Mouse (Mus musculus): ENCODE measurements around the gene Gbf1.

Gbf1 gene

GRCm38 (mm10) chr19:46315752-46316610, 163.7 kb downstream of the Gbf1 start:
- in situ Hi-C loops (cut with MboI) = no loop called here

GRCm38 (mm10) chr19:46316846-46317545, 164.7 kb downstream of the Gbf1 start:
- in situ Hi-C loops (cut with MboI) = no loop called here

GRCm38 (mm10) chr19:46317546-46317885, 165.2 kb downstream of the Gbf1 start:
- in situ Hi-C loops (cut with MboI) = no loop called here

DNA sequence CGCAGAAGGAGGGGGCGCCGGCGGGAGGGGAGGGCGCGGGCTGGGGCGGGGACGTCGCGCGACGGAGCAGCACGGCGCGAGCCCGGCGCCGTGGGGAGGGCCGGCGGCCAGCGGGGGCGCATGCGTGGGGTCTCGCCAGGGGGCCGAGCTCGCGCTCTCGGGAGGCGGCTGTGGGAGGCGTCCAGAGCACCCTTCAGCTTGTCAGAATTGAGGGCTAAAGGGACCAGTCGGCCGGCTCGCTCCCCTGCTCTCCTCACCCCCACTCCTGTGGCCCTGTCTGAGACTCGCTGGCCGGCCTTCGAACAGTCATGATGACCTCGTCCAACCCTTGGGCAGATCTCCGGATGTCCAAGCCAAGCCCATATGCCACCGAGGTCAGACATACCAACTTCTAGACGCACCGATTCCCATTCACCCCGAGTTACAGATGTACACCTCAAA, 165.7 kb downstream of the Gbf1 start:
- in situ Hi-C loops (cut with MboI) = no loop called here

GRCm38 (mm10) chr19:46318586-46319378, 166.5 kb downstream of the Gbf1 start:
- in situ Hi-C loops (cut with MboI) = no loop called here

- in situ Hi-C loops (cut with MboI) = no loop called here
Observed at GRCm38 (mm10) chr19:46320076-46320785, 167.9 kb downstream of the Gbf1 start.

GRCm38 (mm10) chr19:46321101-46321943, 169.0 kb downstream of the Gbf1 start:
- in situ Hi-C loops (cut with MboI) = no loop called here

DNA sequence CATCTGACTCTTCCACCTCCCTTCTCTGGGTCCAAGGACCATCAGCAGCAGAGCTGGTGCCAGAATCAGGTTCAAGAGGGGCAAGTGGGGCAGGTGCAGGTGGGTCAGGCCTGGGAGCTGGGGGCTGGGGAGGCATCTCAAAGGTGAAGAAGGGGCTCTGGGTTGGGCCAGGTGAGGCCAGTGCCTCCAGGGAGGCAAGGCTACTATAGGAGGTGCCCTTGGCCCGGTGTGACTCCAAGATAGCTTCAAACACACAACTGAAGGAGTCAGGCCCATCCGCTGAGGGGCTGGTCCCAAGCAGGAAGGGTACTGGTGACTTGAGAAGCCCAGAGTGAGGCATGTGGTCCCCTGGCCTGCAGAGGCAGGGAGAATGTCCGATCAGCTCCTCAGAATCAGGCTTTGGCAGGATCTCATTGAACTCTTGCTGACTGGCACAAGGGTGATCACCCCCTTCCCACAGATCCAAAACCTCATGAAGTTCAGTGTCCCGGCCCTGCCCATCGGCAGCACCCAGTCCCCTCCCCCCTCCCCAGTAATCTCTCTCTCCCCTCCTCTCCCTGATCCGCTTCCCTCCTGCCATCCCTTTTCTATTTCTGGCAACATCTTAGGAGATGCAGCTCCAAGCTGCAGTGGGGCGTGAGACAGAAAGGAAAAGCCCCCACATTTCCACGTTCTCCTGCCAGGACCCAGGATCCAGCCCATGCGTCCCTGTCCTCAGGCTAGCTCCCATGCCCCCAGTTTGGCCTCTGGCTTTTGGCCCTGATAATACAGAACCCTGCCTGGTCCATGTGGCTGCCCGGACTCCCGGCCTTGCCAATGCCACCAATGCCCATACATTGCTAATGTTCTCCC, 170.1 kb downstream of the Gbf1 start:
- in situ Hi-C loops (cut with MboI) = no loop called here

DNA sequence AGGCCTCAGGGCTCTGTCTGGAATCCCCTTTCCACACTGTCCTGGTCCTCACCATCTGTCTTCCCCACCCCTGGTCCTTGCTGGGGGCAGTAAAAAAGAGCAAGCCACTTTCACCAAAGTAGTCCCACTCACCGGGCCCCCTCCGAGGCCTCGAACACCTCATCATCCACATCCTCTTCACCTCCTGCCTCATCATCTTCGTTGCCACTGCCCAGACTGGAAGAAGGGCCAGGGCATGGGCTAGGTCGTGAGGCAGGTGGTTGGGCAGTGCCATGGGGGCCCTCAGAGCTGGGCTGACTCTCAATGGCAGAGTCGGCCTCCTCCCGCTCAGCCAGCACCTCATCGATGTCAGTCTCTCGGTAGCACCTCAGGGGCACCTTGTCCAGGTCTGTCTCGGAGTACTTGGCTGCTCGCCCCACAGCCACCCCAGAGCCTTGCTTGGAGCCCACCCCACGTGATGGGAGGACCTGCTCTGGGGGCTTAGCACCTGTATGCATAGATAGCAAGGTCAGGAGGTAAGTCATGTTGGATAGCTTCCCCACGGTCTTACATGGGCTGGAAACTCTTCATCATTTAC, 170.8 kb downstream of the Gbf1 start:
- in situ Hi-C loops (cut with MboI) = no loop called here

DNA sequence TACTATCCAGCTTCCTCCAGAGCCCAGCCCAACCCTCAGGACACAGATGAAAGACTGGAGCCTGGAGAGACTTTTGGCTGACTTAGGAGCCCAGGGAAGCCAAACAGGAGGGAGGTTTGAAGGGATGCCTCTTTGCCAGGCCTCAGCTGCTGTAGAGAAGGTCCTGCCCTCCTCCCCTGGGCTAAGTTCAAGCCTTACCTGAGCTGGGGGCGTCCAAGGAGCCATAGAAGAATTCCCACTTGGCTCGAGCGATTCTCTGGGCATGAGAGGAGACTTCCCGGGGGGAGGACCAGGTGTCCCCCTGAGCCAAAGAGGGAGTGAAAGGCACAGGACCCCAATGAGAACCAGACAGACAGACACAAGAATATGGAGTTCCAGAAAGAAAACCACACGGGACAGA, 171.4 kb downstream of the Gbf1 start:
- in situ Hi-C loops (cut with MboI) = no loop called here

- in situ Hi-C loops (cut with MboI) = no loop called here
Observed at GRCm38 (mm10) chr19:46324366-46324765, 172.1 kb downstream of the Gbf1 start.

DNA sequence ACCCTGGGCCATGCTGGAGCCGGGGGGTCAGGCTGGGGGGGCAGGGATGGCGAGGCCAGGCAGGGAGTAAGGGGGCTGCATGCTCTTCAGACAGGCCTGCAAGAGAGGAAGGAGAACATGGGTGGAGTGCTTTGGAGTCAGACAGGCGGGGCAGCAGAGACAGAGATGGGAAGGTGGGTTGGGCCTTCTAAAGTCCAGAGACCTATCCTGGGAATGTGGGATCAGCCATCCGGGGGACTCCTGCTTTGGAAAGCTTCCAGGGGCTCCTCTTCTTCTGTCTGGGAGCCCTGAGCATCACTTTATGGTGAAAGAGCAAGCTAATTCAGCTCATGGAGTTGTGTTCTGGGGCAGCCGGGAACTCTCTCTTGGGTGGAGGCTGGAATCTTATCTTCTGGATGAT, 172.6 kb downstream of the Gbf1 start:
- in situ Hi-C loops (cut with MboI) = no loop called here

- in situ Hi-C loops (cut with MboI) = no loop called here
Observed at GRCm38 (mm10) chr19:46326019-46326755, 173.9 kb downstream of the Gbf1 start.

DNA sequence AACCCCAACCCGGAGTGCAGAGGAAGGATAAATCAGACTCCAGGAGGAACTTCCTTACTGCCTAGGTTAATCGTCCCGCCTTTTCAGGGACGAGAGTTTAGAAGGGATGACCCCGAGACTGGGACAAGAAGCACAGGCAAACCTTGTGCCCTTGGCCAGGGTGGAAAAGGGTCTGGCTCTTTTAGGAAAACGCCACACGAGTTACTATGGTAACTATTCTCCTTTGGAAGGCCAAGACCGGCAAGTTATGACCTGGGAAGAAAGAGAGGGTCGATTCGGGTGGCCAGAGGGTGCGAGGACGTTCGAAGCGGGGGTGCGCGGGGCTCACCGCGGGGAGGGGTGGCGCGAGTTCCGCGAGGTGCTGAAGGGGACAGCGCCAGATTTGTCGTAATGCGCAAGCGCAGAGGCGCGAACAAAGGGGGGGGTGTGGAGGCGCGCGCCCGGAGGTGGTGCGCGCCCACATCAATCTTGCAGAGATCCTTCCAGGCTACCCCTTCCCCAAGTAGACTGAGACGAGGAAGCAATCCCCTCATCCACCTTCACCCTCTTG, 174.5 kb downstream of the Gbf1 start, which contains the start of gene Psd:
TSS of gene Psd (minus strand) at position 401 of the 550 bp plus-strand sequence.
- in situ Hi-C loops (cut with MboI) = no loop called here

DNA sequence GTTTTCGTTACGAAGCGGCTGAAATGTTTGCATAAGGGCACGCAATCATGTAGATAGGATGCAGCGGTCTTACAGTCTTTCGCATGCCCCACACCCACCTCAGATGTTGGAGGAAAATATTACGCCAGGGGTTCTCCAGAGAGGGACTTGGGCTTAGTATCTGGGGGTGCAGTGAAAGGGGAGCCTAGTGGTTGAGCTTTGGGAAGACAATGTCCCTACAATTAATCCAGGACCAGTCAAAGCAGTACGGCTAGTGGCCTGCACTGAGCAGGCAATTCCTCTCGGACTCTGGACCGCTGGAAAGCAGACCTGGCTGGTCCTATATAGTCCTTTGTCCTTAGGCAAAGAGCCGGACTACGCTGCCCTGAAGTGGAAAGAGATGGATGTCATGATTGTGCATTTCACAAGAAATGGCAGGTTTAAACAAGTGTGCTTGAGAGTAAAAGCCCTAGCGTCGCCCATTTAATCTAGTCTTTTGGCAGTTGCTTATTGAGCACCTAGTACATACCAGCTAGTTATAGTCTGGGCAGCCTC, 175.3 kb downstream of the Gbf1 start:
- in situ Hi-C loops (cut with MboI) = no loop called here

- in situ Hi-C loops (cut with MboI) = no loop called here
Observed at GRCm38 (mm10) chr19:46328081-46329030, 176.0 kb downstream of the Gbf1 start, which contains the start of gene Fbxl15. Gene Fbxl15, plus strand, starts transcription at chr19:46328184.

Data from mature B cell (primary cell).